Mouse (Mus musculus): ENCODE data around the gene Slc7a5.
A peak's percentile ranks its signal among the peaks of the same experiment; 100 is the strongest.

Slc7a5 gene

GRCm38 (mm10) chr8:121908378-121909147, 1.1 kb upstream of the Slc7a5 start:
- no peak for DNase-seq (ENCODE audit: low read depth, low spot score)

- peak; percentile 77 for DNase-seq (ENCODE audit: low read depth, low spot score)
Observed at GRCm38 (mm10) chr8:121906542-121907512, 667 bp downstream of the Slc7a5 start.

- no peak for DNase-seq (ENCODE audit: low read depth, low spot score)
Observed at GRCm38 (mm10) chr8:121905864-121906263, 1.6 kb downstream of the Slc7a5 start.

- no peak for DNase-seq (ENCODE audit: low read depth, low spot score)
Observed at GRCm38 (mm10) chr8:121905420-121905819, 2.1 kb downstream of the Slc7a5 start.

- no peak for DNase-seq (ENCODE audit: low read depth, low spot score)
Observed at GRCm38 (mm10) chr8:121904999-121905398, 2.5 kb downstream of the Slc7a5 start.

GRCm38 (mm10) chr8:121903977-121904376, 3.5 kb downstream of the Slc7a5 start:
- DNase-seq (ENCODE audit: low read depth, low spot score) = no peak

GRCm38 (mm10) chr8:121901498-121902236, 5.8 kb downstream of the Slc7a5 start:
- DNase-seq (ENCODE audit: low read depth, low spot score) = peak; percentile 51

- no peak for DNase-seq (ENCODE audit: low read depth, low spot score)
Observed at GRCm38 (mm10) chr8:121899180-121900044, 8.1 kb downstream of the Slc7a5 start.

- peak; percentile 92 for DNase-seq (ENCODE audit: low read depth, low spot score)
Observed at GRCm38 (mm10) chr8:121898401-121898931, 9.0 kb downstream of the Slc7a5 start.

- DNase-seq (ENCODE audit: low read depth, low spot score) = no peak
Observed at GRCm38 (mm10) chr8:121897871-121898381, 9.6 kb downstream of the Slc7a5 start.

GRCm38 (mm10) chr8:121897205-121897604, 10.3 kb downstream of the Slc7a5 start:
- no peak for DNase-seq (ENCODE audit: low read depth, low spot score)

- DNase-seq (ENCODE audit: low read depth, low spot score) = peak; percentile 59
Observed at GRCm38 (mm10) chr8:121896476-121897145, 10.9 kb downstream of the Slc7a5 start.

- DNase-seq (ENCODE audit: low read depth, low spot score) = no peak
Observed at GRCm38 (mm10) chr8:121895910-121896309, 11.6 kb downstream of the Slc7a5 start.

- no peak for DNase-seq (ENCODE audit: low read depth, low spot score)
Observed at GRCm38 (mm10) chr8:121892875-121893274, 14.6 kb downstream of the Slc7a5 start.

- DNase-seq (ENCODE audit: low read depth, low spot score) = no peak
Observed at GRCm38 (mm10) chr8:121889810-121890785, 17.4 kb downstream of the Slc7a5 start.

GRCm38 (mm10) chr8:121889317-121889716, 18.2 kb downstream of the Slc7a5 start:
- DNase-seq (ENCODE audit: low read depth, low spot score) = no peak

GRCm38 (mm10) chr8:121887547-121887946, 19.9 kb downstream of the Slc7a5 start:
- DNase-seq (ENCODE audit: low read depth, low spot score) = peak; percentile 86

- no peak for DNase-seq (ENCODE audit: low read depth, low spot score)
Observed at GRCm38 (mm10) chr8:121885433-121885832, 22.1 kb downstream of the Slc7a5 start.

Data from ZHBTc4 (cell line).